Mouse (Mus musculus): ENCODE measurements around the gene Cacna1s.

Cacna1s gene

GRCm38 (mm10) chr1:136052547-136052946 lies at the start of gene Cacna1s:
TSS of gene Cacna1s (plus strand) at chr1:136052750.
- DNase-seq: no peak

GRCm38 (mm10) chr1:136006292-136006748 lies 46.2 kb upstream of the Cacna1s start, which contains the start of gene Igfn1:
TSS of gene Igfn1 (minus strand) at chr1:136006342.
- no peak for DNase-seq

GRCm38 (mm10) chr1:136007211-136008158 lies 45.1 kb upstream of the Cacna1s start, which contains the start of gene Tmem9:
TSS of gene Tmem9 (plus strand) at chr1:136008150.
- peak; percentile 23 to 45 for DNase-seq

- no peak for DNase-seq
Measured at GRCm38 (mm10) chr1:136008159-136008533, 44.4 kb upstream of the Cacna1s start.

- no peak for DNase-seq
Measured at GRCm38 (mm10) chr1:136010247-136010646, 42.3 kb upstream of the Cacna1s start.

GRCm38 (mm10) chr1:136013513-136013912 lies 39.0 kb upstream of the Cacna1s start:
- no peak for DNase-seq

- no peak for DNase-seq
Measured at GRCm38 (mm10) chr1:136014796-136015502, 37.6 kb upstream of the Cacna1s start.

GRCm38 (mm10) chr1:136017307-136017706 lies 35.2 kb upstream of the Cacna1s start:
- no peak for DNase-seq

- DNase-seq: peak; percentile 86 to 89
Measured at GRCm38 (mm10) chr1:136017907-136018313, 34.6 kb upstream of the Cacna1s start.

- DNase-seq: peak; percentile 51 to 62
Measured at GRCm38 (mm10) chr1:136018390-136019189, 34.0 kb upstream of the Cacna1s start.

GRCm38 (mm10) chr1:136030201-136030600 lies 22.3 kb upstream of the Cacna1s start:
- DNase-seq: no peak

GRCm38 (mm10) chr1:136031697-136032096 lies 20.9 kb upstream of the Cacna1s start:
- DNase-seq: no peak

- DNase-seq: no peak
Measured at GRCm38 (mm10) chr1:136032961-136033360, 19.6 kb upstream of the Cacna1s start.

GRCm38 (mm10) chr1:136038746-136039538 lies 13.6 kb upstream of the Cacna1s start:
- no peak for DNase-seq

GRCm38 (mm10) chr1:136040452-136040851 lies 12.1 kb upstream of the Cacna1s start:
- no peak for DNase-seq

- no peak for DNase-seq
Measured at GRCm38 (mm10) chr1:136040874-136041273, 11.7 kb upstream of the Cacna1s start.

- peak; percentile 60 to 67 for DNase-seq
Measured at GRCm38 (mm10) chr1:136045774-136046173, 6.8 kb upstream of the Cacna1s start.

GRCm38 (mm10) chr1:136047432-136047831 lies 5.1 kb upstream of the Cacna1s start:
- no peak for DNase-seq

- DNase-seq: no peak
Measured at GRCm38 (mm10) chr1:136047894-136048293, 4.7 kb upstream of the Cacna1s start.

- DNase-seq: no peak
Measured at GRCm38 (mm10) chr1:136050312-136051012, 2.1 kb upstream of the Cacna1s start, which contains the start of gene Ascl5. TSS of gene Ascl5 (plus strand) at chr1:136050804.

- peak; percentile 35 to 43 for DNase-seq
Measured at GRCm38 (mm10) chr1:136051013-136051315, 1.6 kb upstream of the Cacna1s start.

Data from thymus, postnatal 36 days (tissue).